Mouse (Mus musculus): ENCODE measurements around the gene Zfp169. TPM values are rescaled to one million over a fixed set of nuclear protein-coding genes. Genes with fewer than 3 reads are reported as not detected.

Zfp169 gene
- polyA plus RNA-seq, 1 experiment from 2014 or later: 0.77 TPM

DNA sequence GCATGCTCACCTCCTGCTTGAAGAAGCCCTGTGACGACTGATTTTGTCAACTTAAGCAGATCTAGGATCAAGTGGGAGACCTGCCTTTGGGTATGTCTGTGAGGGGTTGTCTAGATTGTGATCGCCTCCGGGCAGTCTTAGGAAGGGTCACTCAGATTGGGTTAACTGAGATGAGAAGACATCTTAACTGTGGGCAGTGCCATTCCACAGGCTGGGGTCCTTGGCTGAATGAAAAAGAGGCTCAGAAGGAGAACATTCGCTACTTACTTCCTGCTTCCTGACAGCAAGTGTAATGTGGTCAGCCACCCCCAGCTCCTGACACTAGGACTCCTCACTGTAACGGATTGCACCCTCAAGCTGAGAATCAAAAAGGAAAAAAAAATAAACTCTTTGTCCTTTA, 54.0 kb downstream of the Zfp169 start:
- Histone ChIP-seq H3K4me1 (replicated peaks) (no peaks in the 10 kb centered on the region), H3K9ac (no peak overlapping the region), H3K4me2 (no peak overlapping the region), H3K4me3 (replicated peaks) (no peak overlapping the region), H3K36me3 (replicated peaks) (no peaks in the 10 kb centered on the region), H3K27ac (replicated peaks) (no peak overlapping the region), H3K27me3 (no peaks in the 10 kb centered on the region), H3K9me3 (replicated peaks) (no peaks in the 10 kb centered on the region)
- WGBS (ENCODE audit: insufficient replicate concordance): 48% methylated on average over 5 of the region's 5 CpGs
- no peak for ATAC-seq (ENCODE audit: insufficient read depth)

DNA sequence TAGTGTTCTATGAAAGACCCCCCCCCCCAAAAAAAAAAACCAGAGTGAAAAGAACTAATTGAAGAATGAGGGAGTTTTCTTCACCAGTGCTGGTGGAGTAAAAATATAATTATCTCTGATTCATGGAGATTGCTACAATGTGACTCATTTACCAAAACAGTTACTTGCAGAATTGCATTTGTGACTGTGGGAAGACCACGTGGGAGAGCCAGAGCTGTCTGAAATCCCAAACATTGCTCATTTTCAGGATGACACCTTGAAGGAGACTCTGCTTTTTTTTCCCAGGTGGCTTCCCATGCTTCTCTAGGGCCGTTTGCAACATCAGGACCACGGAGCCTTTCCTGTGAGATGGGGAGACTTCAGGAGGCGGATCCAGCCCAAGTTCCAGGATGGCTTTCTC, 65.1 kb downstream of the Zfp169 start:
- 51% methylated on average over 4 of the region's 4 CpGs for WGBS (ENCODE audit: insufficient replicate concordance)
- no peaks in the 10 kb centered on the region for H3K36me3 ChIP-seq (replicated peaks)
- no peaks in the 10 kb centered on the region for H3K27me3 ChIP-seq
- H3K4me3 ChIP-seq (replicated peaks): no peak overlapping the region
- no peaks in the 10 kb centered on the region for H3K4me1 ChIP-seq (replicated peaks)
- no peak overlapping the region for H3K9ac ChIP-seq
- no peaks in the 10 kb centered on the region for H3K9me3 ChIP-seq (replicated peaks)
- H3K4me2 ChIP-seq: no peak overlapping the region
- no peak for ATAC-seq (ENCODE audit: insufficient read depth)
- no peak overlapping the region for H3K27ac ChIP-seq (replicated peaks)

DNA sequence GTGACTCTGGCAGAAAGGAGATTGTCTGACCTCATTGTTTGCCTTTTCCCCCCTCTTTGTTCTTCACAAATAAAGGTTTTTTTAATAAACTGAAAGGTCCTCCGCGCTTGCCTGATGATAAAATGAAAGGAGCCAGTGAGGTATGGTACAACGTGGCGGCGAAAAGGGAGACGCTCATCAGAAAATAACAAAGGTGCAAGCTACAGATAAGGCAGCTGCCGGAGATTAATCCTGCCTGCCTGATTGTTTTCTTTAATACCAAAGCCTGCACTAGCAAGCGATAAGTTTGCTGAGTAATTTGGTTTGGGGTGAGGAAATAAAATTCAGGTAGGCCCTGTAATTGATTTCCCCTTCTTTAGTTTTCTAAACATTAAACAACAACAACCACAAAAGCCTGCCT, 69.3 kb downstream of the Zfp169 start:
- Histone ChIP-seq H3K4me2 (no peak overlapping the region), H3K36me3 (replicated peaks) (no peaks in the 10 kb centered on the region), H3K4me3 (replicated peaks) (no peak overlapping the region), H3K27me3 (no peaks in the 10 kb centered on the region), H3K9ac (no peak overlapping the region), H3K9me3 (replicated peaks) (no peaks in the 10 kb centered on the region), H3K27ac (replicated peaks) (no peak overlapping the region), H3K4me1 (replicated peaks) (no peaks in the 10 kb centered on the region)
- no peak for ATAC-seq (ENCODE audit: insufficient read depth)
- WGBS (ENCODE audit: insufficient replicate concordance): 29% methylated on average over 8 of the region's 8 CpGs

DNA sequence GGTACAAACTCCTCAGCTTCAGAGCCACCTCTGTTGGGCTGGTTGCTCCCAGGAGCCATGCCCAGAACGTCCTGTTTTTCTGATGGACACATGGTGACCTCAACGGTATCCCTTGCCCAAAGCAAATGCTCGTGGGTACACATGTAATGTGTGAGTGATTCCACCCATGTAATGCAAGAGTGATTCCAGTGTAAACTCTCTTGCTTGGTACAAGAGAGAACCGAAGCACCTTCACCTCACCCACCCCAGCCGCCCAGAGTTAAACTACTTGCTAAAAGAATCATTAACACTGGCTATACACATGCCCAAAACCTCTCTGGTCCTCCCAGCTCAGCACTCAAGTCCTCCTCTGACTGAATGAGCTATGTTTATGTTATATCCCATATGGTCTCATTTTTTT, 74.9 kb downstream of the Zfp169 start:
- Histone ChIP-seq H3K4me3 (replicated peaks) (no peak overlapping the region), H3K27ac (replicated peaks) (no peak overlapping the region), H3K27me3 (no peaks in the 10 kb centered on the region), H3K4me2 (no peak overlapping the region), H3K9ac (no peak overlapping the region), H3K36me3 (replicated peaks) (no peaks in the 10 kb centered on the region), H3K4me1 (replicated peaks) (no peaks in the 10 kb centered on the region), H3K9me3 (replicated peaks) (no peaks in the 10 kb centered on the region)
- no peak for ATAC-seq (ENCODE audit: insufficient read depth)
- WGBS (ENCODE audit: insufficient replicate concordance): 49% methylated on average over 5 of the region's 5 CpGs

MicroRNAs encoded within 50 kb of the gene (microRNA counts, 519-probe panel; counts per million panel counts)
- microRNA mmu-let-7a (5,287 counts per million, percentile 97 among the panel's probes with 10 or more counts), microRNA mmu-let-7d (4,894 counts per million, percentile 94 among the panel's probes with 10 or more counts), microRNA mmu-let-7f (4,673 counts per million, percentile 92 among the panel's probes with 10 or more counts)

Small RNA genes within 50 kb of the gene (microRNA-seq; reads per million reads assigned to microRNA genes)
- gene Gm24111: not detected
- gene Mirlet7a-1: 354 reads per million, percentile 66 among the genes with 10 or more reads in this experiment
- 10,031 reads per million, percentile 93 among the genes with 10 or more reads in this experiment for gene Mirlet7d
- not detected for gene Mirlet7f-1

Other genes with a start within 250 kb of the Zfp169 start
- 0.30 TPM in 2 replicates for gene A830005F24Rik, start 119 bp upstream of the Zfp169 start, polyA plus RNA-seq (2015; fragmentation: Nextera tagmentation; extraction: Ambion mirVana)
- gene Ptpdc1, start 112.2 kb upstream of the Zfp169 start, polyA plus RNA-seq (2015; fragmentation: Nextera tagmentation; extraction: Ambion mirVana): 0.40 and 0.47 TPM in 2 replicates
- gene Barx1, start 149.5 kb upstream of the Zfp169 start, polyA plus RNA-seq (2015; fragmentation: Nextera tagmentation; extraction: Ambion mirVana): 0.37 and 0.46 TPM in 2 replicates